Mouse (Mus musculus) right cerebral cortex, postnatal 36 days (tissue): Measurements from ENCODE around the gene Fam163a.
"Not testable (repeated sequence)": the region's sequence is repeated elsewhere in the genome, so short reads cannot be mapped to it uniquely, and the experiment has no call there.

Source experiments
- DNase-seq, 2 experiments: peaks; one replicate each; pipeline ENCODE4 v3.0.0; 2022; ENCODE audit warnings: low spot score in 2 of 2, mixed read lengths in 1 of 2

Gene Fam163a

GRCm38 (mm10) chr1:156204656-156205131 lies at the start of gene Fam163a:
Gene Fam163a (minus strand): TSS chr1:156205026.
- DNase-seq, result peak in 1 of 2 experiments; percentile 22

DNA sequence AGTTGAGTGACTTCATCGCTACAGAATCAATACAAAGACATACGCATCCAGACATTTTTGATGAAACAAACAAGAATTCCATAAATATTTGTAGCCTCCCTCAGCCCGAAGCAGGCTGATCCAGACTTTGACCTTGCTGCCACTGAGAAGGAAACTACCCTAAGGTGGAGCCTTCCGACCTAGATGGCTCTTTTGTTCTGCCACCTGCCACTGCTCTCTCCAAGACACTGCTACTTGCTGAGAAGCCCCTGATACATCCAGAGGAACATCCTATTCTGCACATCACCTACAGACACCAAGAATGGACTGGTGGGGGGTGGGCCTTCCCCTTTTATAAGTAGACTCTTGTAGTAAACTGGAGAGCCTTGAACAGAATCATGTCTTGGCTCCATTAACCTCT lies 46.3 kb upstream of the Fam163a start:
- not testable (repeated sequence) for DNase-seq

DNA sequence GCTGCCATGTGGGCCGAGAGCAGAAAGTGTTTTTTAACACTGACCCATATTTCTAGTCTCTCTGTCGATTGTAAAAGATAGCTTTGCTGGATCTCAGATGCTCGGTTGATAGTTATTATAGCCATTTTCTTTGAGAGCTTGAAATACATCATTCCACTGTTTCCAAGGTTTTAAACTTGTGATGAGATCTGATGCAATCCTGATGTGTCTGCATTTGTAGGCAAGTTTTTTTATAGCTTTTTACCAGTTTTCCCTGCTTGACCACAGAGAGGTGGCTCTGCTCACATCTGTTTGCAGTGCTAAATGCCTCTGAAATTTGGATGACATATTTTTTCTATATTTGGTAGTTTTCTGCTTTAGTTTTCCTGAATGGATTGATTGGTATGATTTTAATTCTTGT lies 43.1 kb upstream of the Fam163a start:
- DNase-seq, result no peak

- peak; percentile 6 to 9 for DNase-seq
Measured at GRCm38 (mm10) chr1:156241713-156242348, 37.0 kb upstream of the Fam163a start.

- DNase-seq, result no peak
Measured at GRCm38 (mm10) chr1:156241035-156241434, 36.2 kb upstream of the Fam163a start.

DNA sequence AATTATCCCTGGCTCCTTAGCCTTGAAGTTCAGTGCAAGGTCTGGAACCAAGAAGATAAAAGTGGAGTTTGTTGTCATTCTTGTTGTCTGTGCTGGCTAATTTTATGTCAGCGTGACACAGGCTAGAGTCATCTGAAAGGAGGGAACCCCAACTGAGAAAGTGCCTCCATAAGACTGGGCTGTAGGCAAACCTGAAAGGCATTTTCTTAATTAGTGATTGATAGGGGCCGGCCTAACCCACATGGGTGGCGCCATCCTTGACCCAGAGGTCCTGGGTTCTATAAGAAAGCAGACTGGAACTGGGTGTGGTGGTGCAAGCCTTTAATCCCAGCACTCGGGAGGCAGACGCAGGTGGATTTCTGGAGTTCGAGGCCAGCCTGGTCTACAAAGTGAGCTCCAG lies 26.3 kb upstream of the Fam163a start:
- DNase-seq, result no peak

- no peak for DNase-seq
Measured at GRCm38 (mm10) chr1:156230339-156231089, 25.7 kb upstream of the Fam163a start.

- DNase-seq, result peak in 1 of 2 experiments; percentile 20
Measured at GRCm38 (mm10) chr1:156229448-156229847, 24.6 kb upstream of the Fam163a start.

DNA sequence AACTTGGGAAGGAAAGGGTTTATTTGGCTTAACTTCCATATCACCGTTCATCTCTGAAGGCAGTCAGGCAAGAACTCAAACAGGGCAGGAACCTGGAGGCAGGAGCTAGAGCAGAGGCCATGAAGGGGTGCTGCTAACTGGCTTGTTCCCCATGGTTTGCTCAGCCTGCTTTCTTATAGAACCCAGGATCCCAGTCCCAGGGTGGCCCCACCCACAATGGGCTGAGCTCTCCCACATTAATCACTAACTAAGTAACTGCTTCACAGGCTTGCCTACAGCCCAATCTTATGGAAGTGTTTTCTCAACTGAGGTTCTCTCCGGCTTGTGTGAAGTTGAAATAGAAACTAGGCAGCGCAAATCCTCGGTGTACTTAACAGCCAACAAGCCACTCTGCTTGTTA lies 23.9 kb upstream of the Fam163a start:
- no peak for DNase-seq

- DNase-seq, result no peak
Measured at GRCm38 (mm10) chr1:156226903-156227302, 22.1 kb upstream of the Fam163a start.

- no peak for DNase-seq
Measured at GRCm38 (mm10) chr1:156222205-156223000, 17.6 kb upstream of the Fam163a start.

DNA sequence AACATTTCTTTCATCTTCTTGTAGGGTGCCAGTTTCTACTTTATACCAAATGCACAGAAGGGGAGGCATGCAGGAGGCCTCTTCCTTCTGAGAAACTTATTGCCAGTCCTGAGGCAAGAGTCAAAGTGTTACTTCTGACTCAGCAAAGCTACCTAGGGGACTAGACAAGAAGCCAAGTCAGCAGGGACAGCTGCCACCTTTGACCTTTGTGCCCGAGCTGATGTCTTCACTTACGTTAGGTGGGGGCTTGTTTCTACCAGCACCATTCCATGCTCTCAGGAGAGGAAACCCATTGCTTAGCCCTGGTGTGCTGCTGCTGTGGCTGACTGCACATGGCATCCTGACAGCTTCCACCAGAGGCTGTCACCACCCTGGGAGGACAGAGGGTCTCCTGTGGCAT lies 16.5 kb upstream of the Fam163a start:
- no peak for DNase-seq

DNA sequence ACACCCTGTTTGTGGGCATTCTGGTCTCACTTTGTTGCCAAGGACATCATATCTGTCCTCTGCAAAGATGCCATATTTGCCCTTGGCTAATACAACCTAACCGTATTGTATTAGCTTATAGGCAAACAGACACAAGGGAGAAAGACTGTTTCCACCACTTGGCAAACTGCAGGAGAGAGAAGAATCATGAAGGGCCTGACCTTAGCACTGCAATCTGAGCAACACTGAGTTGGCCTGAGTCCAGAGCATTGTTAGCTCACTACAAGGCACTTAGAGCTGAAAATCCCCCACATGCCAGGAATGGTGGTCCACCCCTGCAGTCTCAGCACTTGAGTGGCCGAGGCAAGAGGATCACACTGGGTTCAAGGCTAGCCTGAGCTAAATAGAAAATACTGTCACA lies 13.7 kb upstream of the Fam163a start:
- no peak for DNase-seq

DNA sequence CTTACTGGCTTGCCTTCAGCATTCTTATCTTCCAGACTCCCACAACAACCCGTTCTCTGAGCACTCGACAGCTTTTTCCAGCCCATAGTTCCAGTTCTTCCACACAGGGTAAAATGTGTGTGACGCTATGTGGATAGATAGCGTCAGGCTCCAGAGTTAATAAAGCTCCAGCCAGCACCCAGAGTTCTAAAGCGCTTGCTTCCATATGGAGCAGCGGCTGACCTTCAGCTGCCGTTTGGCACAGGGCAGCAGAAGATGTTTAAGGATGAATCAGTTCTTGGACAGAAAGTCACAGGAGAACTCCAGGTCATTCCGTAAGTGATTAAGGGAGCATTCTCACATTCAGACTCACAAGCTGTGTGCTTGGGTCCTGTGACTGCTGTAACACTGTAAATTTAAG lies 13.1 kb upstream of the Fam163a start:
- no peak for DNase-seq

- no peak for DNase-seq
Measured at GRCm38 (mm10) chr1:156217393-156217792, 12.6 kb upstream of the Fam163a start.

- no peak for DNase-seq
Measured at GRCm38 (mm10) chr1:156216249-156216648, 11.4 kb upstream of the Fam163a start.

GRCm38 (mm10) chr1:156214651-156215050 lies 9.8 kb upstream of the Fam163a start:
- no peak for DNase-seq

DNA sequence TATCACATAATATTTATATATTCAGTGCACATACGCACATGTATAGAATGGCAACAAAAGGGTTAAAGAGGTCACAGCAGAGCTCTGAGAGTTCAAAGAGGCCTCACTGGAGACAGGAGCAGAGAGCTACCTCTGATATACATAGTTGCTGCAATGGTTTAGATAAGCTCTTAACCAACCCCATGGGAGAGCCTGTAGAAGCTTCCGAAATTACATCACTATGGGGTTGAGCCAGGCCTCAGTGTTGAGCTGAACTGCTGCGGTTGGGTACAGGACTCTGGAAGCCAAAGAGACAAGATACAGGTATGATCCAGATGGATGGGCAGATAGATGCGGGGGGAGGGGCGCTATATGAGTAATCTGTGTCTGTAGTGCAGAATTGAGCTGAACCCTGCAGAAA lies 8.1 kb upstream of the Fam163a start:
- no peak for DNase-seq

DNA sequence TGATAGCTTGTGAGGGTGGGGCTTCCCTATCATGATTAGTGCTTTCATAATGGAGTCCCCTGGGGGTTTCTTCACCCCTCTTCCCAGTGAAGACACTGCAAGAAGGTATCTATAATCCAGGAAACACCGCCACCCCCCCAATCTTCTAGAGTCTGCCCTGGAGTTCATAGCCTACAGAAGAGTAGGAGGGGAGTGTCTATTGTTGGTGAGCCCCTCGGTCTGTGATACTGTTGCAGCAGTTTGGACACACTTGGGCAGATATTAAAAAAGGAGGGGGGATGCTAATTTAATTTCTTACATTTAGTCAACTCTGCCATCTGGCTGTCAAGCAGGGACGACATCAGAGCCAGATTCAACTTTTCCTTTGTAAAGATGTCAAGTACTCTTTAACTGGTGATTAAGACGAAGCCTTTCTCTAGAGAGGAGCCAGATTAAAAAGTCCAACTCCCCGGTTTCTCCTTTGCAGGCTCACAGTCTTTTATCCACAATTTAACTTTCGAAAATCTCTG lies 7.0 kb upstream of the Fam163a start:
- no peak for DNase-seq

- no peak for DNase-seq
Measured at GRCm38 (mm10) chr1:156205164-156205563, 338 bp upstream of the Fam163a start.

- DNase-seq, result no peak
Measured at GRCm38 (mm10) chr1:156203961-156204655, 718 bp downstream of the Fam163a start.

DNA sequence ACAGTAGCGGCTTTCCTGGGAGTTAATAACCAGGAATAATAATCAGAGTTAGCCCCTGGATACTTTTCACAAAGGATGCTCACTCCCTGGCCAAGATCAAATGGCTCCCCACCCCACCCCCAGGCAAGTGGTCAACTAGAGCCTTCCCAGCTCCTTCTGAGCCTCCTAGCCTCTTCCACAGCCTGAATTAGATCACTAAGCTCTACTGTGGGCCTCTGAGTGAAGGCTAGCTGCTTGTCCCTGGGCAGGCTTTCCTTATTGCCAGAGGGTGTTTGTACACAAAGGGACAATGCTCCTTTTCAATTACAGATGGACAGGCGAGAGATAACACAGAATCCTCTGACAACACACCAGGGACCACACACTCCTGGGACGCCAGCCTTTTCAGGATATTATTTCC lies 2.2 kb downstream of the Fam163a start:
- no peak for DNase-seq
